Mouse (Mus musculus): ENCODE data around the gene Spint2. TPM values are rescaled to one million over a fixed set of nuclear protein-coding genes. Genes with fewer than 3 reads are reported as not detected.

Spint2 gene
- 37.8 and 43.6 TPM in 2 replicates for total RNA-seq (2017)

- peak; percentile 60 to 66 for ATAC-seq (replicated peaks in 1 of 2; ENCODE audit: insufficient read depth in 1 of 2, low FRiP score in 2 of 2, low TSS enrichment in 1 of 2, low read depth in 1 of 2, poor library complexity in 2 of 2, severe bottlenecking in 2 of 2)
Observed at GRCm38 (mm10) chr7:29281201-29282073, at the start of gene Spint2. Spint2 (minus strand) TSS chr7:29281912.

GRCm38 (mm10) chr7:29328984-29329383, 47.3 kb upstream of the Spint2 start:
- ATAC-seq (replicated peaks in 1 of 2; ENCODE audit: insufficient read depth in 1 of 2, low FRiP score in 2 of 2, low TSS enrichment in 1 of 2, low read depth in 1 of 2, poor library complexity in 2 of 2, severe bottlenecking in 2 of 2): no peak

GRCm38 (mm10) chr7:29327087-29327486, 45.4 kb upstream of the Spint2 start:
- ATAC-seq (replicated peaks in 1 of 2; ENCODE audit: insufficient read depth in 1 of 2, low FRiP score in 2 of 2, low TSS enrichment in 1 of 2, low read depth in 1 of 2, poor library complexity in 2 of 2, severe bottlenecking in 2 of 2): no peak

- ATAC-seq (replicated peaks in 1 of 2; ENCODE audit: insufficient read depth in 1 of 2, low FRiP score in 2 of 2, low TSS enrichment in 1 of 2, low read depth in 1 of 2, poor library complexity in 2 of 2, severe bottlenecking in 2 of 2): peak; percentile 16 to 39; a peak in 3 of 4 replicates
Observed at GRCm38 (mm10) chr7:29319337-29320307, 37.9 kb upstream of the Spint2 start.

- 0 out of 4 replicates have a peak, but pooled peaks of 1 of the 2 experiments have one; percentile 2 for ATAC-seq (replicated peaks in 1 of 2; ENCODE audit: insufficient read depth in 1 of 2, low FRiP score in 2 of 2, low TSS enrichment in 1 of 2, low read depth in 1 of 2, poor library complexity in 2 of 2, severe bottlenecking in 2 of 2)
Observed at GRCm38 (mm10) chr7:29318115-29318911, 36.6 kb upstream of the Spint2 start.

GRCm38 (mm10) chr7:29317558-29317957, 35.8 kb upstream of the Spint2 start:
- ATAC-seq (replicated peaks in 1 of 2; ENCODE audit: insufficient read depth in 1 of 2, low FRiP score in 2 of 2, low TSS enrichment in 1 of 2, low read depth in 1 of 2, poor library complexity in 2 of 2, severe bottlenecking in 2 of 2): no peak

- ATAC-seq (replicated peaks in 1 of 2; ENCODE audit: insufficient read depth in 1 of 2, low FRiP score in 2 of 2, low TSS enrichment in 1 of 2, low read depth in 1 of 2, poor library complexity in 2 of 2, severe bottlenecking in 2 of 2): no peak
Observed at GRCm38 (mm10) chr7:29316976-29317375, 35.3 kb upstream of the Spint2 start.

GRCm38 (mm10) chr7:29316137-29316734, 34.5 kb upstream of the Spint2 start:
- no peak for ATAC-seq (replicated peaks in 1 of 2; ENCODE audit: insufficient read depth in 1 of 2, low FRiP score in 2 of 2, low TSS enrichment in 1 of 2, low read depth in 1 of 2, poor library complexity in 2 of 2, severe bottlenecking in 2 of 2)

- ATAC-seq (replicated peaks in 1 of 2; ENCODE audit: insufficient read depth in 1 of 2, low FRiP score in 2 of 2, low TSS enrichment in 1 of 2, low read depth in 1 of 2, poor library complexity in 2 of 2, severe bottlenecking in 2 of 2): peak; percentile 47 to 65
Observed at GRCm38 (mm10) chr7:29314844-29315628, 33.3 kb upstream of the Spint2 start.

- no peak for ATAC-seq (replicated peaks in 1 of 2; ENCODE audit: insufficient read depth in 1 of 2, low FRiP score in 2 of 2, low TSS enrichment in 1 of 2, low read depth in 1 of 2, poor library complexity in 2 of 2, severe bottlenecking in 2 of 2)
Observed at GRCm38 (mm10) chr7:29313572-29314261, 32.0 kb upstream of the Spint2 start.

GRCm38 (mm10) chr7:29313051-29313450, 31.3 kb upstream of the Spint2 start:
- no peak for ATAC-seq (replicated peaks in 1 of 2; ENCODE audit: insufficient read depth in 1 of 2, low FRiP score in 2 of 2, low TSS enrichment in 1 of 2, low read depth in 1 of 2, poor library complexity in 2 of 2, severe bottlenecking in 2 of 2)

GRCm38 (mm10) chr7:29309749-29310148, 28.0 kb upstream of the Spint2 start:
- ATAC-seq (replicated peaks in 1 of 2; ENCODE audit: insufficient read depth in 1 of 2, low FRiP score in 2 of 2, low TSS enrichment in 1 of 2, low read depth in 1 of 2, poor library complexity in 2 of 2, severe bottlenecking in 2 of 2): no peak

- ATAC-seq (replicated peaks in 1 of 2; ENCODE audit: insufficient read depth in 1 of 2, low FRiP score in 2 of 2, low TSS enrichment in 1 of 2, low read depth in 1 of 2, poor library complexity in 2 of 2, severe bottlenecking in 2 of 2): peak; percentile 11 to 13; a peak in 1 of 4 replicates
Observed at GRCm38 (mm10) chr7:29309221-29309721, 27.6 kb upstream of the Spint2 start.

- ATAC-seq (replicated peaks in 1 of 2; ENCODE audit: insufficient read depth in 1 of 2, low FRiP score in 2 of 2, low TSS enrichment in 1 of 2, low read depth in 1 of 2, poor library complexity in 2 of 2, severe bottlenecking in 2 of 2): peak; percentile 67 to 76
Observed at GRCm38 (mm10) chr7:29307350-29308104, 25.8 kb upstream of the Spint2 start.

- no peak for ATAC-seq (replicated peaks in 1 of 2; ENCODE audit: insufficient read depth in 1 of 2, low FRiP score in 2 of 2, low TSS enrichment in 1 of 2, low read depth in 1 of 2, poor library complexity in 2 of 2, severe bottlenecking in 2 of 2)
Observed at GRCm38 (mm10) chr7:29306619-29307018, 24.9 kb upstream of the Spint2 start.

Data from hematopoietic stem cell, adult 5-6 weeks (primary cell).